Mouse (Mus musculus): ENCODE measurements at regions not wholly inside any gene's neighbourhood (a gene's known extent, or its start where the extent isn't known, plus 50 kb on each side); places are given as distances from the start of the nearest gene placed in this dataset.
A peak's percentile ranks its signal among the peaks of the same experiment; 100 is the strongest.

GRCm38 (mm10) chr7:138139766-138140165 lies 257.8 kb downstream of the Tcerg1l start:
- Histone ChIP-seq H3K9me3 (replicated peaks; ENCODE audit: control insufficient read depth, low read length) (no peaks in the 10 kb centered on the region), H3K27me3 (replicated peaks; ENCODE audit: control insufficient read depth, insufficient read depth, low read length) (no peaks in the 10 kb centered on the region), H3K9ac (ENCODE audit: low read length) (no peak overlapping the region), H3K4me3 (ENCODE audit: low read depth, low read length) (no peak overlapping the region), H3K4me1 (ENCODE audit: control insufficient read depth, insufficient read depth, low read length) (no peaks in the 10 kb centered on the region), H3K36me3 (ENCODE audit: control insufficient read depth, insufficient read depth, low read length) (no peaks in the 10 kb centered on the region), H3K4me2 (ENCODE audit: low read length) (no peak overlapping the region), H3K27ac (ENCODE audit: low read depth, low read length) (no peak overlapping the region)
- ATAC-seq (no peak), DNase-seq (ENCODE audit: low spot score) (peak; percentile 14)
- 81% methylated on average over 5 of the region's 5 CpGs for WGBS

GRCm38 (mm10) chr7:138149496-138149895 lies 248.0 kb downstream of the Tcerg1l start:
- WGBS = 85% methylated on average over 2 of the region's 2 CpGs
- ATAC-seq (no peak), DNase-seq (ENCODE audit: low spot score) (no peak)
- Histone ChIP-seq H3K36me3 (ENCODE audit: control insufficient read depth, insufficient read depth, low read length) (no peaks in the 10 kb centered on the region), H3K9ac (ENCODE audit: low read length) (no peak overlapping the region), H3K9me3 (replicated peaks; ENCODE audit: control insufficient read depth, low read length) (no peaks in the 10 kb centered on the region), H3K27me3 (replicated peaks; ENCODE audit: control insufficient read depth, insufficient read depth, low read length) (no peaks in the 10 kb centered on the region), H3K4me3 (ENCODE audit: low read depth, low read length) (no peak overlapping the region), H3K27ac (ENCODE audit: low read depth, low read length) (no peak overlapping the region), H3K4me2 (ENCODE audit: low read length) (no peak overlapping the region), H3K4me1 (ENCODE audit: control insufficient read depth, insufficient read depth, low read length) (no peaks in the 10 kb centered on the region)

GRCm38 (mm10) chr7:138153455-138154167 lies 243.9 kb downstream of the Tcerg1l start:
- no peaks in the 10 kb centered on the region for H3K9me3 ChIP-seq (replicated peaks; ENCODE audit: control insufficient read depth, low read length)
- no peak overlapping the region for H3K4me3 ChIP-seq (ENCODE audit: low read depth, low read length)
- ATAC-seq = no peak
- H3K4me1 ChIP-seq (ENCODE audit: control insufficient read depth, insufficient read depth, low read length) = no peaks in the 10 kb centered on the region
- WGBS = 40% methylated on average over 4 of the region's 4 CpGs
- DNase-seq (ENCODE audit: low spot score) = peak; percentile 39
- H3K27ac ChIP-seq (ENCODE audit: low read depth, low read length) = no peak overlapping the region
- H3K27me3 ChIP-seq (replicated peaks; ENCODE audit: control insufficient read depth, insufficient read depth, low read length) = no peaks in the 10 kb centered on the region
- H3K9ac ChIP-seq (ENCODE audit: low read length) = no peak overlapping the region
- no peaks in the 10 kb centered on the region for H3K36me3 ChIP-seq (ENCODE audit: control insufficient read depth, insufficient read depth, low read length)
- no peak overlapping the region for H3K4me2 ChIP-seq (ENCODE audit: low read length)
